Mouse (Mus musculus) lung, embryonic 14.5 days (tissue): ENCODE data around the gene Lgr4. TPM values are rescaled to one million over a fixed set of nuclear protein-coding genes. Genes with fewer than 3 reads are reported as not detected.

Experiments used
- ATAC-seq: fragments of 200-750 bp; cut with Nextera tagmentation; 2 replicates; pipeline ENCODE4 v1.8.0; 2017; ENCODE audit warnings: mild to moderate bottlenecking, moderate TSS enrichment, moderate library complexity; ENCODE audit not compliant: insufficient read depth
- DNase-seq: peaks from one replicate; pipeline ENCODE4 v3.0.0-alpha.2; 2015
- H3K27ac ChIP-seq: fragments of 300-500 bp; sonication (generic); 2 replicates; pipeline ENCODE4 v1.5.1; 2014; ENCODE audit warnings: low read depth, mild to moderate bottlenecking, moderate library complexity
- H3K27me3 ChIP-seq: fragments of 300-500 bp; sonication (generic); 2 replicates; pipeline ENCODE4 v1.6.1; 2014; ENCODE audit warnings: low read length, control low read depth; ENCODE audit not compliant: insufficient read depth
- H3K36me3 ChIP-seq: fragments of 300-500 bp; sonication (generic); 2 replicates; pipeline ENCODE4 v1.6.1; 2014; ENCODE audit warnings: control low read depth; ENCODE audit not compliant: insufficient read depth
- H3K4me1 ChIP-seq: fragments of 300-500 bp; sonication (generic); 2 replicates; pipeline ENCODE4 v1.6.1; 2014; ENCODE audit warnings: antibody characterized with exemption, control low read depth; ENCODE audit not compliant: insufficient read depth
- H3K4me2 ChIP-seq: fragments of 300-500 bp; sonication (generic); 2 replicates; pipeline ENCODE4 v1.6.1; 2014; ENCODE audit warnings: mild to moderate bottlenecking
- H3K4me3 ChIP-seq: fragments of 300-500 bp; sonication (generic); 2 replicates; pipeline ENCODE4 v1.5.1; 2014; ENCODE audit warnings: low read depth, low read length
- H3K9ac ChIP-seq: fragments of 300-500 bp; sonication (generic); 2 replicates; pipeline ENCODE4 v1.6.1; 2014
- H3K9me3 ChIP-seq: fragments of 300-500 bp; sonication (generic); 2 replicates; pipeline ENCODE4 v1.6.1; 2016; ENCODE audit warnings: low read depth, low read length, control low read depth
- CTCF ChIP-seq: IDR thresholded peaks from 2 replicates; pipeline ENCODE4 v1.5.1; 2016; ENCODE audit warnings: antibody characterized with exemption, low read depth
- WGBS: fragments of 180-500 bp; shearing (Covaris S2); extraction: QIAGEN DNeasy Blood & Tissue Kit; methylation state at CpG from one replicate; pipeline ENCODE4 v1.1.7; 2014; 5-methylcytosine and 5-hydroxymethylcytosine counted together
- polyA plus RNA-seq: library from polyadenylated mRNA; unstranded; fragments of >200 nt; fragmentation: Nextera tagmentation; extraction: Ambion mirVana; gene quantifications from 2 replicates; pipeline ENCODE4 v1.2.1, GENCODE M21; 2014

The Lgr4 gene
- polyA plus RNA-seq, 1 experiment from 2014 or later = 3.4 TPM

DNA sequence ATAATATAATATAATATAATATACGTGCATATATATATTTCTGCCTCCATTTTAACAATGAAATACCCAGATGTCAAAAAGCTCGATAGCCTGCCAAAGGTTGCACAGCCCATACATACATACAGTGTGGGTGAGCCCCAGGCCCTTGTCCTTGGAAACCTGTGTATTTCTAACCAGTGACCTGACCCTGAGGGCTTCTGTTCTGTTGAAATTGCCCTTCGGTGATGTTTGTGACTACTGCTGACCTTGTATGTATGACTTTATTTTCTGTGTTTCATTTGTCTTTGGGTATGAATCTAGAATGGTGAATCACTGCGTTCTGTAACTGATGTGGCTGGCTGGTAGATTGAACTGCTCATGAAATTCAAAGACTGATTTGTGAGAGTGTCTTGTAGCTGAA lies 49.4 kb downstream of the Lgr4 start:
- 94% methylated on average over 4 of the region's 4 CpGs for WGBS
- Histone ChIP-seq H3K4me3 (no peak overlapping the region), H3K27me3 (no peaks in the 10 kb centered on the region), H3K9ac (no peak overlapping the region), H3K4me1 (no peaks in the 10 kb centered on the region), H3K9me3 (no peaks in the 10 kb centered on the region), H3K36me3 (no peaks in the 10 kb centered on the region), H3K27ac (no peak overlapping the region), H3K4me2 (no peak overlapping the region)
- no peak for TF ChIP-seq CTCF
- ATAC-seq = no peak
- no peak for DNase-seq

DNA sequence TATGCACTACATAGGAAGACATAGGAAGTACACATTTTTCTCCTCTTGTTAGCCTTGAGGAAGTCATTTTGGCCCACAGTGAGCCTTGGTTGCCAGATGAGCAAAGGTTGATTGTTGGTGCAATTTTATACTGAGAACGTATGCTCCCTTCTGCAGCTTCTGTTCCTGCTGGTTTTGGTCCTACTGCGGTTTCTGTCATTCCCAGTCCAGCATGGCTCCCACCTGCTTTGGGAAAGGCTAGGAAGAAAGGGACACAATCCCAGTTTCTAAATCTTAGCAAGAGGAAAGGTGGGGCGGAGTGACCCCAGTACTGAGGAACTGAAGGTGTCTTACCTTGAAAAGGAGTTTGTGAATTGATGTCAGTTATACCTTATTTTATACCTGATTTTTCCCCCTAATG lies 51.9 kb downstream of the Lgr4 start:
- no peaks in the 10 kb centered on the region for H3K9me3 ChIP-seq
- DNase-seq (no peak), ATAC-seq (no peak)
- no peak for TF ChIP-seq CTCF
- 84% methylated on average over 3 of the region's 3 CpGs for WGBS
- no peak overlapping the region for H3K4me3 ChIP-seq
- no peak overlapping the region for H3K4me2 ChIP-seq
- H3K9ac ChIP-seq = no peak overlapping the region
- H3K27ac ChIP-seq = no peak overlapping the region
- no peaks in the 10 kb centered on the region for H3K36me3 ChIP-seq
- no peaks in the 10 kb centered on the region for H3K4me1 ChIP-seq
- no peaks in the 10 kb centered on the region for H3K27me3 ChIP-seq

DNA sequence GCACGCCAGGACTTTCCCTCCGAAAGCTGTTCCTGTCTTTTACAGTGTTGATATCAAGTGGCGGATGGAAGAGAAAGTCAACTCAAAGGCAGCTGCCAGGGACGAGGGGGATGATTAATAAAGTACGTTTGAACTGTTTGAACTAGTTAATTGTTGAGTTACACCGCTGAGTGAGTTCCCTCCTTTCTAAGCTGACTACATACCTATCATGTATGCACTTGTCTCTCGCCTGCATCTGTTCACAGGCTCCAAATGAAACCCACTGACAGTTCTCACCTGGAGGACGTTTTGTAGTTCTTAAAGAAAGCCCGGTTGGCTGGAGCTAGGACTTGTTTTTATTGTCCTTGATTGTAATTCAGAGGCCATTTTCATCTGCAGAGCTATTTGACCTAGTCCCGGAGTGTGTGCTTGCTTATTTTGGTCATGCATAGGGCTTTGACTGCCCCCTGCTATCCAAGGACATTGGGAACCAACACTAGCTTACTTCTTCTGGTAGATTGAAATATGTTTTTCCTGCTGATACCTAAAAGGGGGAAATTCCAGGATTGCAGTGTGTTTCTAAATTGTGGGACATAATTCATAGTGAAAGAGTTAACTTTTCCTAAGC lies 52.6 kb downstream of the Lgr4 start:
- H3K4me1 ChIP-seq = no peaks in the 10 kb centered on the region
- H3K27ac ChIP-seq = no peak overlapping the region
- no peaks in the 10 kb centered on the region for H3K36me3 ChIP-seq
- ATAC-seq = no peak
- H3K9me3 ChIP-seq = no peaks in the 10 kb centered on the region
- H3K27me3 ChIP-seq = no peaks in the 10 kb centered on the region
- TF ChIP-seq CTCF = no peak
- DNase-seq = no peak
- WGBS = 36% methylated on average over 10 of the region's 10 CpGs
- H3K4me3 ChIP-seq = no peak overlapping the region
- no peak overlapping the region for H3K4me2 ChIP-seq
- H3K9ac ChIP-seq = no peak overlapping the region

DNA sequence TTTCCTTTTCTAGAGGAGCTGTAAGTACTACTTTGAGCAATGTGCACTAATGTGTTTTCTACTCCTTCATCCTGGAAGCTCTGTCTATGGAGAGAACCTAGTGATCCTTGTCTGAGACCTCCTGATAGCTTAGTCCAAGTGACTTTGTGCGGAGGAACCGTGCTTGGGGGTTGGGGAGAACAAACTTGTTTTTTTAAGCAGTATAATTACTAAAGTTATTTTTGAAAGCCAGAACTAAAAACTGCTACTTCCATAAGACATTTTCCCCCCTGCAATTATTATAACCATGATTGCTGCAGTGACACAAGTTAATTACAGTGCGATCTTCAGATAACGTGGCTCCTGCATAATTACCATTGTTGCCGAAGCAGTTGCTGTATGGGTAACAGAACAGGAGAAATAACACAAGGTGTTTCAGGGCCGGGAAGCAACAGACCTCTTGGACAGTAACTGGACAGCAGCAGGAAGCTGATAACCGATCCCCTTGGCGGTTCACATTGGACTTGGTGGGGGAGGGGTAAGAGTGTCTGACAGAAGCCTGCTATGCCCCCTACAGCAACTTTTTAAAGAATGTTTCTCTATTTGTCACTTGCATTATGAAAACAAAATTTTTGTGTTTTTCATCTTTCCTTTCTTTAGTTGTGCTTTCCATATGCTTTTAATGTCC lies 53.4 kb downstream of the Lgr4 start:
- Histone ChIP-seq H3K27me3 (no peaks in the 10 kb centered on the region), H3K27ac (no peak overlapping the region), H3K9me3 (no peaks in the 10 kb centered on the region), H3K36me3 (no peaks in the 10 kb centered on the region), H3K4me1 (no peaks in the 10 kb centered on the region), H3K4me2 (no peak overlapping the region), H3K4me3 (no peak overlapping the region), H3K9ac (no peak overlapping the region)
- ATAC-seq (no peak), DNase-seq (no peak)
- 59% methylated on average over 8 of the region's 8 CpGs for WGBS
- no peak for TF ChIP-seq CTCF

- Histone ChIP-seq H3K4me1 (no peaks in the 10 kb centered on the region), H3K27ac (no peak overlapping the region), H3K4me2 (no peak overlapping the region), H3K27me3 (no peaks in the 10 kb centered on the region), H3K4me3 (no peak overlapping the region), H3K9ac (no peak overlapping the region), H3K9me3 (no peaks in the 10 kb centered on the region), H3K36me3 (no peaks in the 10 kb centered on the region)
- DNase-seq (no peak), ATAC-seq (no peak)
- WGBS = 91% methylated on average over 2 of the region's 2 CpGs
- TF ChIP-seq CTCF = no peak
These were observed 54.9 kb downstream of the Lgr4 start for GRCm38 (mm10) chr2:109972310-109972709.

- H3K9ac ChIP-seq = no peak overlapping the region
- no peaks in the 10 kb centered on the region for H3K9me3 ChIP-seq
- no peaks in the 10 kb centered on the region for H3K27me3 ChIP-seq
- H3K4me3 ChIP-seq = no peak overlapping the region
- no peaks in the 10 kb centered on the region for H3K36me3 ChIP-seq
- DNase-seq (no peak), ATAC-seq (no peak)
- WGBS = 73% methylated on average over 7 of the region's 7 CpGs
- no peak overlapping the region for H3K4me2 ChIP-seq
- TF ChIP-seq CTCF = no peak
- H3K27ac ChIP-seq = no peak overlapping the region
- H3K4me1 ChIP-seq = no peaks in the 10 kb centered on the region
These were observed 55.5 kb downstream of the Lgr4 start for GRCm38 (mm10) chr2:109972922-109973321.

DNA sequence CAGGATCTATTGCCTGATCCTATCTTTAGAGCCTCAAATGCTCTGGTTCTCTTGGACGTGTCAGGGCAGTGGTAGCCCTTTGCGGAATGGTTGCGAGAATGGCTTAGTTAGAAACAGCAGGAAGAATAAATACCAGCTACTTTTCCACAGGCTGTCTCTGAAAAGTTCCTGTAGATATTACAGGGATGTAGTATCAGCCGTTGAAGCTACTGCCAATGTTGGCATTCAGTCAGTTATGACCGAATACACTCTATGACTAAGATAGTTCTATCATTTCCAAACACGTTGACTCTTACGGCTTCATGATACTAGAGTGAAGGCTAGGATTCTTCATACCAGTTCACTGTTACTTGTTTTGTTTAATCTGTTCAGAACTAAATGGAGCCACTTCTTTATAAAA lies 57.4 kb downstream of the Lgr4 start:
- ATAC-seq (no peak), DNase-seq (no peak)
- 89% methylated on average over 7 of the region's 7 CpGs for WGBS
- no peak overlapping the region for H3K4me2 ChIP-seq
- H3K4me3 ChIP-seq = no peak overlapping the region
- no peak overlapping the region for H3K27ac ChIP-seq
- no peaks in the 10 kb centered on the region for H3K27me3 ChIP-seq
- no peak overlapping the region for H3K9ac ChIP-seq
- no peaks in the 10 kb centered on the region for H3K9me3 ChIP-seq
- TF ChIP-seq CTCF = no peak
- H3K36me3 ChIP-seq = no peaks in the 10 kb centered on the region
- H3K4me1 ChIP-seq = no peaks in the 10 kb centered on the region
